Mouse (Mus musculus): ENCODE data around the gene Zfp281. TPM values are rescaled to one million over a fixed set of nuclear protein-coding genes. Genes with fewer than 3 reads are reported as not detected.

The Zfp281 gene
- polyA plus RNA-seq, 1 experiment: 4.4 TPM

- H3ac ChIP-seq (ENCODE audit: control insufficient read depth, insufficient read length, low read depth): no peak overlapping the region
Observed at GRCm38 (mm10) chr1:136587761-136588405, 36.8 kb upstream of the Zfp281 start.

DNA sequence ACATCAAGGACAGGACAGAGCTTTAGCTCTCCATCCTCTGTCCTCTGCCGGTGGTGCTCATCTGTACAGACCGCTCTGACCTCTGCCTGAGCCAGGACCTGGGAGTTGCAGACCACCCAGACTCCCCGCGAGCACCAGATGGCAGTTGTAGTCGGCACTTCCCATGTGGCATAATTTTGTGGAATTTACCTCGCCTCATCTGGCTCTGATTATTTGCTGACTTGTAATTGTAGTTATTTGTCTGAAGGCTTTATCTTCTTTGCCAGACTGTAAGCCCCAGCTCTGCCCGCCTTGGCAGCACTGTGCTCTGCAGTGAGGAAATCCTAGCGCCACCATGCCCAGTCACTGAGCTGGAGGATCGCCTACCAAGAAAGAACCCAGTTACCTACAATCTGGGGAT, 35.8 kb upstream of the Zfp281 start:
- TF ChIP-seq FOSL1 (IDR thresholded peaks at IDR 0.05; ENCODE audit: insufficient read depth, low read length, poor library complexity, severe bottlenecking): no peak
- no peak for TF ChIP-seq USF1 (IDR thresholded peaks at IDR 0.05; ENCODE audit: low read depth)
- TF ChIP-seq MYOD1 (IDR thresholded peaks at IDR 0.05; ENCODE audit: control insufficient read depth, insufficient read length, low read depth): no peak
- no peak for TF ChIP-seq MYOG (IDR thresholded peaks at IDR 0.05; ENCODE audit: control insufficient read depth, extremely low read depth, insufficient read length)
- TF ChIP-seq CEBPB (IDR thresholded peaks at IDR 0.05; ENCODE audit: low read depth): no peak
- no peak for TF ChIP-seq MAX (IDR thresholded peaks at IDR 0.05)
- TF ChIP-seq CTCF (IDR thresholded peaks at IDR 0.05; ENCODE audit: control insufficient read depth, insufficient read depth, insufficient read length): no peak
- no peaks in the 10 kb centered on the region for H3K79me2 ChIP-seq (ENCODE audit: control insufficient read depth, insufficient read depth)
- H3K79me3 ChIP-seq (ENCODE audit: low read depth): no peaks in the 10 kb centered on the region
- no peaks in the 10 kb centered on the region for H3K27me3 ChIP-seq (ENCODE audit: control insufficient read depth, insufficient read depth, insufficient read length)
- H3K36me3 ChIP-seq (ENCODE audit: control insufficient read depth, insufficient read depth): no peaks in the 10 kb centered on the region
- H3K4me3 ChIP-seq (ENCODE audit: insufficient read depth, poor library complexity, severe bottlenecking): no peak overlapping the region
- H3ac ChIP-seq (ENCODE audit: control insufficient read depth, insufficient read length, low read depth): no peak overlapping the region

More at GRCm38 (mm10) chr1:136587761-136588405, 36.8 kb upstream of the Zfp281 start:
- H3K79me2 ChIP-seq (ENCODE audit: control insufficient read depth, insufficient read depth): no peaks in the 10 kb centered on the region
- H3K36me3 ChIP-seq (ENCODE audit: control insufficient read depth, insufficient read depth): no peaks in the 10 kb centered on the region
- no peak overlapping the region for H3K4me3 ChIP-seq (ENCODE audit: insufficient read depth, poor library complexity, severe bottlenecking)
- H3K79me3 ChIP-seq (ENCODE audit: low read depth): no peaks in the 10 kb centered on the region
- TF ChIP-seq MAX (IDR thresholded peaks at IDR 0.05): no peak
- no peak for TF ChIP-seq MYOG (IDR thresholded peaks at IDR 0.05; ENCODE audit: control insufficient read depth, extremely low read depth, insufficient read length)
- TF ChIP-seq CEBPB (IDR thresholded peaks at IDR 0.05; ENCODE audit: low read depth): no peak
- TF ChIP-seq FOSL1 (IDR thresholded peaks at IDR 0.05; ENCODE audit: insufficient read depth, low read length, poor library complexity, severe bottlenecking): no peak
- no peak for TF ChIP-seq MYOD1 (IDR thresholded peaks at IDR 0.05; ENCODE audit: control insufficient read depth, insufficient read length, low read depth)
- TF ChIP-seq CTCF (IDR thresholded peaks at IDR 0.05; ENCODE audit: control insufficient read depth, insufficient read depth, insufficient read length): no peak
- no peak for TF ChIP-seq USF1 (IDR thresholded peaks at IDR 0.05; ENCODE audit: low read depth)
- no peaks in the 10 kb centered on the region for H3K27me3 ChIP-seq (ENCODE audit: control insufficient read depth, insufficient read depth, insufficient read length)

GRCm38 (mm10) chr1:136592741-136593140, 32.0 kb upstream of the Zfp281 start:
- Histone ChIP-seq H3K79me3 (ENCODE audit: low read depth) (no peaks in the 10 kb centered on the region), H3K79me2 (ENCODE audit: control insufficient read depth, insufficient read depth) (no peaks in the 10 kb centered on the region), H3K4me3 (ENCODE audit: insufficient read depth, poor library complexity, severe bottlenecking) (no peak overlapping the region), H3K27me3 (ENCODE audit: control insufficient read depth, insufficient read depth, insufficient read length) (no peaks in the 10 kb centered on the region), H3ac (ENCODE audit: control insufficient read depth, insufficient read length, low read depth) (no peak overlapping the region), H3K36me3 (ENCODE audit: control insufficient read depth, insufficient read depth) (no peaks in the 10 kb centered on the region)
- no peak for TF ChIP-seq CEBPB (IDR thresholded peaks at IDR 0.05; ENCODE audit: low read depth)
- no peak for TF ChIP-seq MYOG (IDR thresholded peaks at IDR 0.05; ENCODE audit: control insufficient read depth, extremely low read depth, insufficient read length)
- no peak for TF ChIP-seq MAX (IDR thresholded peaks at IDR 0.05)

DNA sequence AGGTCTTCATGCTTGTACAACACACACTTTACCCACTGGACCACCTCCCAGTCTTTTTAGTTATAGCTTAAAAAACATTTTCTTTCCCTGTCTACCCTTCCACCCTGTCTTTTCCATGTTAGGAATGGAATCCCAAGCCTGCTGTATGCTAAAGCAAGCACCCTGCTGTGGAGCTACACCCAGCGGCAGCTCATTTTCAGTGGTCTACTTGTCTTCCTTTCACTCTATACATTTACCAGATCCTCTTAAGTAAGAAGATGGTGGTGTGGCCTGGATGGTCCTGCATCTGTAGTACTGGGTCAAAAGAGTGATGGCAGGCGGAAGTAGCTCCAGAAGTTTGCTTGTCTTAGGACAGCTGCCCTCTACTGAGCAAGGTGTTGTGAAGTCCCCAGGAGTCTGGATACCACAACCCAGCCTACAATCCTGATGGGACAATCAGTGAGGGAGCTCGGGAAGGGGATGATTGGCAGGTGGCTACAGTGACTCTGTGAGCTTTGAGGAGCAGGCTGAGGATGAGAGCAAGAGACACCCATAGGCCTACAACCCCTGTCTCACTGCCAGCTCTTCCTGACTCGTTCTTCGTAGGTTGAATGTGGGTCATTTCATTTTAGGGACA, 30.4 kb upstream of the Zfp281 start:
- Histone ChIP-seq H3K36me3 (ENCODE audit: control insufficient read depth, insufficient read depth) (no peaks in the 10 kb centered on the region), H3K79me3 (ENCODE audit: low read depth) (no peaks in the 10 kb centered on the region), H3K27me3 (ENCODE audit: control insufficient read depth, insufficient read depth, insufficient read length) (no peaks in the 10 kb centered on the region), H3K4me3 (ENCODE audit: insufficient read depth, poor library complexity, severe bottlenecking) (no peak overlapping the region), H3ac (ENCODE audit: control insufficient read depth, insufficient read length, low read depth) (no peak overlapping the region), H3K79me2 (ENCODE audit: control insufficient read depth, insufficient read depth) (no peaks in the 10 kb centered on the region)
- TF ChIP-seq CEBPB (IDR thresholded peaks at IDR 0.05; ENCODE audit: low read depth): no peak
- TF ChIP-seq MAX (IDR thresholded peaks at IDR 0.05): no peak
- no peak for TF ChIP-seq FOSL1 (IDR thresholded peaks at IDR 0.05; ENCODE audit: insufficient read depth, low read length, poor library complexity, severe bottlenecking)
- TF ChIP-seq CTCF (IDR thresholded peaks at IDR 0.05; ENCODE audit: control insufficient read depth, insufficient read depth, insufficient read length): no peak
- no peak for TF ChIP-seq MYOD1 (IDR thresholded peaks at IDR 0.05; ENCODE audit: control insufficient read depth, insufficient read length, low read depth)

DNA sequence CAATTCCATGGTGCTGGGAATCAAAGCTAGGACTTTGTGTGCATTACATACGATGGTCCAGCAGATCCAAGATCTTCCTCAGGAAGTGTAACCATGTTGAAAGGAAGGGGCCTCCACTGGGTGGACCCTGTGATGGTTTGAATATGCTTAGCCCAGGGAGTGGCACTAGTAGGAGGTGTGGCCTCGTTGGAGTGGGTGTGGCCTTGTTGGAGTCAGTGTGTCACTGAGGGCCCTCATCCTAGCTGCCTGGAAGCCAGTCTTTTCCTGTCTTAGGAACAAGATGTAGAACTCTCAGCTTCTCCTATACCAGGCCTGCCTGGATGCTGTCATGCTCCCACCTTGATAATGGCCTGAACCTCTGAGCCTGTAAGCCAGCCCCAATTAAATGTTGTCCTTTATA, 27.9 kb upstream of the Zfp281 start:
- no peak for TF ChIP-seq FOSL1 (IDR thresholded peaks at IDR 0.05; ENCODE audit: insufficient read depth, low read length, poor library complexity, severe bottlenecking)
- no peak for TF ChIP-seq MYOD1 (IDR thresholded peaks at IDR 0.05; ENCODE audit: control insufficient read depth, insufficient read length, low read depth)
- TF ChIP-seq USF1 (IDR thresholded peaks at IDR 0.05; ENCODE audit: low read depth): no peak
- TF ChIP-seq CTCF (IDR thresholded peaks at IDR 0.05; ENCODE audit: control insufficient read depth, insufficient read depth, insufficient read length): no peak
- Histone ChIP-seq H3K79me2 (ENCODE audit: control insufficient read depth, insufficient read depth) (no peaks in the 10 kb centered on the region), H3K36me3 (ENCODE audit: control insufficient read depth, insufficient read depth) (no peaks in the 10 kb centered on the region), H3K27me3 (ENCODE audit: control insufficient read depth, insufficient read depth, insufficient read length) (no peaks in the 10 kb centered on the region), H3ac (ENCODE audit: control insufficient read depth, insufficient read length, low read depth) (no peak overlapping the region), H3K79me3 (ENCODE audit: low read depth) (no peaks in the 10 kb centered on the region), H3K4me3 (ENCODE audit: insufficient read depth, poor library complexity, severe bottlenecking) (no peak overlapping the region)

- TF ChIP-seq MYOD1 (IDR thresholded peaks at IDR 0.05; ENCODE audit: control insufficient read depth, insufficient read length, low read depth): no peak
- TF ChIP-seq MYOG (IDR thresholded peaks at IDR 0.05; ENCODE audit: control insufficient read depth, extremely low read depth, insufficient read length): no peak
- TF ChIP-seq FOSL1 (IDR thresholded peaks at IDR 0.05; ENCODE audit: insufficient read depth, low read length, poor library complexity, severe bottlenecking): no peak
- TF ChIP-seq USF1 (IDR thresholded peaks at IDR 0.05; ENCODE audit: low read depth): no peak
- no peak for TF ChIP-seq MAX (IDR thresholded peaks at IDR 0.05)
- TF ChIP-seq CTCF (IDR thresholded peaks at IDR 0.05; ENCODE audit: control insufficient read depth, insufficient read depth, insufficient read length): no peak
- TF ChIP-seq CEBPB (IDR thresholded peaks at IDR 0.05; ENCODE audit: low read depth): no peak
Observed at GRCm38 (mm10) chr1:136598286-136598685, 26.4 kb upstream of the Zfp281 start.

More at GRCm38 (mm10) chr1:136598286-136598685, 26.4 kb upstream of the Zfp281 start:
- H3K27me3 ChIP-seq (ENCODE audit: control insufficient read depth, insufficient read depth, insufficient read length): no peaks in the 10 kb centered on the region
- no peaks in the 10 kb centered on the region for H3K79me3 ChIP-seq (ENCODE audit: low read depth)
- no peak overlapping the region for H3ac ChIP-seq (ENCODE audit: control insufficient read depth, insufficient read length, low read depth)
- H3K79me2 ChIP-seq (ENCODE audit: control insufficient read depth, insufficient read depth): no peaks in the 10 kb centered on the region
- H3K4me3 ChIP-seq (ENCODE audit: insufficient read depth, poor library complexity, severe bottlenecking): no peak overlapping the region
- H3K36me3 ChIP-seq (ENCODE audit: control insufficient read depth, insufficient read depth): no peaks in the 10 kb centered on the region

Data from C2C12 (cell line).